Mouse (Mus musculus): ENCODE measurements at regions not wholly inside any gene's neighbourhood (a gene's known extent, or its start where the extent isn't known, plus 50 kb on each side); places are given as distances from the start of the nearest gene placed in this dataset.
A peak's percentile ranks its signal among the peaks of the same experiment; 100 is the strongest.

DNA sequence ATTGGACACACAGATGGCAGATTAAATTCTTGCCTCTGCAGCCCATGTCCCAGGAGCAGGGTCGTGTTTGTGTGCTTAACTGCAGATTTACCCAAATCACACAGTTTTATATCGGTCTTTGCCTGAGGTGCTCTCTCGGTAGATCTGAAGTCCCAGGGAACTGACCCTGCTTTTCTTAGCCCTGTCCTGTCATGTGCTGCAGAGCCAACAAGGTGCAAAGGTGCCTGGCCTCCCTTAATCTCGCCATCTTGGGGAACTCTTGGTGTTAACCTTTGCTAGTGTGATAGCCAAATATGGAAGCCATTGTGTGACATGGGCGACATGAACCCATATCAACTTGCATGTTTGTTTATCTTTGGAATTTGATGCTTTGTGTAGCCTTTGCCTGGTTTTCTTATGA, 107.1 kb upstream of the Lyplal1 start:
- peaks cover 15% of the 10 kb centered on the region for H3K4me1 ChIP-seq
- H3K27ac ChIP-seq: peak overlapping the region; percentile 58; the same call in 1 of the 2 replicates
- H3K9me3 ChIP-seq: peaks cover 6% of the 10 kb centered on the region
- H3K4me3 ChIP-seq: no peak overlapping the region
- H3K36me3 ChIP-seq (replicated peaks): no peaks in the 10 kb centered on the region
- H3K27me3 ChIP-seq (ENCODE audit: poor library complexity, severe bottlenecking): no peaks in the 10 kb centered on the region
- DNase-seq (ENCODE audit: extremely low spot score, low spot score): no peak
- 73% methylated on average over 5 of the region's 5 CpGs for WGBS

DNA sequence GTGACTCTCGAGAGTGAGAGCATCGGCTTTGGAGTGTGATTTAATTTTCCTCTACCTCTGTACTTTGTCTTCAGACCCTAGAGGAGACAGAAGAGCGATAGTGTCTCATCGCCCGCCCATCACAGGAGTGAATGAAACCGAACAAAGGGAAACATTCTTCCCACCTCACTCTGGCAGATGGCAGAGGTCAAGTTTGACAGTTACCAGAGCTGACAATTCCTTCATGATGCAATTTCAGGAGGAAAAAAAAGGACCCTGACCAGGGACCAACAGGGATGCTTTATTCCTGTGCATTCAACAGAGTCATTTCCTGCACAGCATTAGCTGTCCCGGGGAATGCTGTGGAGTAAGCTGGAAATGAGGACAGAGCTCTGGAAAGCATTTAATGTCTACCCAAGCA, 106.3 kb upstream of the Lyplal1 start:
- 62% methylated on average over 7 of the region's 7 CpGs for WGBS
- H3K27me3 ChIP-seq (ENCODE audit: poor library complexity, severe bottlenecking): no peaks in the 10 kb centered on the region
- no peaks in the 10 kb centered on the region for H3K36me3 ChIP-seq (replicated peaks)
- peak overlapping the region; percentile 57 for H3K27ac ChIP-seq
- peaks cover 15% of the 10 kb centered on the region for H3K4me1 ChIP-seq
- DNase-seq (ENCODE audit: extremely low spot score, low spot score): no peak
- no peak overlapping the region for H3K4me3 ChIP-seq
- H3K9me3 ChIP-seq: peaks cover 6% of the 10 kb centered on the region

DNA sequence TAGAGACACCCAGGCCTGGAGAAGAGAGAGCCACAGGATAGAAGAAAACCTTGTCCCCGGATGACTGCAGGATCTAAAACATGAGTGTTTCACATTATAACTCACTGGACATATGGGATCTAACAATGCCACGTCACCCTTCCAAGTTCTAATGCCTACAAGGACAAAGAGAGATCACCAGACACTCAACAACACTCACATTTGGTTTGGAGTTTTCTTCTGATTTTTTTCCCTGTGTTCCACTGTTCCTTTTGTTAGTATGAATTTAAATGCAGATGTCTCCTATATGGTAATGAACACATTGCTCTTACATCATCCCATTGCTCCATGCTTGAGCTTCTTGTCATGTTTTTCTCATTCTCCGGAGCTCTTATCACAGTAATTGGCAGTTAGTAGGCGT, 101.9 kb upstream of the Lyplal1 start:
- H3K27me3 ChIP-seq (ENCODE audit: poor library complexity, severe bottlenecking): no peaks in the 10 kb centered on the region
- H3K9me3 ChIP-seq: no peaks in the 10 kb centered on the region
- no peak for DNase-seq (ENCODE audit: extremely low spot score, low spot score)
- H3K4me3 ChIP-seq: no peak overlapping the region
- 93% methylated on average over 4 of the region's 4 CpGs for WGBS
- H3K4me1 ChIP-seq: peaks cover 17% of the 10 kb centered on the region
- H3K27ac ChIP-seq: no peak overlapping the region
- no peaks in the 10 kb centered on the region for H3K36me3 ChIP-seq (replicated peaks)

DNA sequence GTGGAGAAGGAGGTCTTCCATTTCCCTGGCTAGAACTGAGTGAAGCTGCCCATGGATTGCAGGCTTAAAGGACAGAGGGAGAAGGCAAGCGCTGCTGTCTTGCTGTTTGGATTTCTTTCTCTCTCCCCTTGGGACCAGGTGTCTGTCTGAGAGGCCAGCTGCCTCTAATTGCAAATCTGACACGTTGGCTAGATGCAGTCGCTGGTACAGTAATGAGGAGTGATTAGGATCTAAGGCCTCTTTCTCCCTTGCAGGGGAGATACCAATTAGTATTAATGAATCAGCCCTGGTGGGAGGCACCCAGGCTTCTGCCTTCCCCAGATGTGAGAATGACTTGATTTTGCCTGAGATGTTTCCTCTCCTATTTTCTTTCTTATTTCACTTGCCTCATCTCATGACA, 100.1 kb upstream of the Lyplal1 start:
- H3K27ac ChIP-seq: no peak overlapping the region; the same call in 1 of the 2 replicates
- H3K4me1 ChIP-seq: peaks cover 6% of the 10 kb centered on the region; the same call in 1 of the 2 replicates
- H3K27me3 ChIP-seq (ENCODE audit: poor library complexity, severe bottlenecking): no peaks in the 10 kb centered on the region
- no peaks in the 10 kb centered on the region for H3K36me3 ChIP-seq (replicated peaks)
- H3K4me3 ChIP-seq: no peak overlapping the region
- H3K9me3 ChIP-seq: no peaks in the 10 kb centered on the region
- no peak for DNase-seq (ENCODE audit: extremely low spot score, low spot score)
- WGBS: 19% methylated on average over 3 of the region's 3 CpGs

DNA sequence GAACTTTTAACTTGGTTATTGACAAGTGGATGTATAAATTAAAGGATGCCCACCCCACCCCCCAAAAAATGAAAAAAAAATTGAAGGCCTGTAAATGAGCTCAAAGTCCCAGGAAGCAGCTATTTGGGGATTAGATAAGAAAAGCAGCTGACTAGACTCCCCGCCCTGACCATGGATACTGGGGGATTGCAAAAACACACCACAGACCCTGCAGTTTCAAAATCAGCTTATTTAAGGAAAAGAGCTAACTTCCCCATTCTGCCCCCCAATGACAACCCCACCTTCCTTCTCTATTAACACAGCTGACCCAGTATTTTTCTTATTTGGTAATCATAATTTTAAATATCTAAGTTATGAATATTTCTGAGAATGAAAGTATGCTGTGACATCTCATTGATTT, 87.0 kb upstream of the Lyplal1 start:
- DNase-seq (ENCODE audit: extremely low spot score, low spot score): no peak
- WGBS: 90% methylated on average over 1 of the region's 1 CpGs
- Histone ChIP-seq H3K4me1 (no peaks in the 10 kb centered on the region), H3K4me3 (no peak overlapping the region), H3K9me3 (no peaks in the 10 kb centered on the region), H3K27ac (no peak overlapping the region), H3K36me3 (replicated peaks) (no peaks in the 10 kb centered on the region), H3K27me3 (ENCODE audit: poor library complexity, severe bottlenecking) (no peaks in the 10 kb centered on the region)

DNA sequence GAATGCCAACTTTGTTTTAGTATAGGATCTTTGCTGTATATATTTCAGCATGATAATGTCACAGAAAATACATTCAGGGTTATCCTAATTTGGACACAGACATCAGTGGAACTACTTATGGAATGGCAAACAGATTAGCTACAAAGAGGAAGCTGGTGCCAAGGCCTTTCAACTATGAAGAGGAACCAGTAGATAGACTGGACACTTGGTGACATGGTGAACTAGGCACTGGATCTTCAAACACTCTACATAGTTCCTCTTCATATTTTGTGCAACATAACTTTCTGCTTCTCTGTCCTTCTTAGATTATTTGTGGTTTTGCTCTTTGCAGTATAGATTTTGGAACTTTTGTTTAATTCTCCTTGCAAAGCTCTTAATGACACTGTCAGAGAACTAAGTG, 85.4 kb upstream of the Lyplal1 start:
- no peak overlapping the region for H3K27ac ChIP-seq
- H3K27me3 ChIP-seq (ENCODE audit: poor library complexity, severe bottlenecking): no peaks in the 10 kb centered on the region
- no peak for DNase-seq (ENCODE audit: extremely low spot score, low spot score)
- H3K4me1 ChIP-seq: no peaks in the 10 kb centered on the region
- no peaks in the 10 kb centered on the region for H3K9me3 ChIP-seq
- H3K4me3 ChIP-seq: no peak overlapping the region
- no peaks in the 10 kb centered on the region for H3K36me3 ChIP-seq (replicated peaks)

DNA sequence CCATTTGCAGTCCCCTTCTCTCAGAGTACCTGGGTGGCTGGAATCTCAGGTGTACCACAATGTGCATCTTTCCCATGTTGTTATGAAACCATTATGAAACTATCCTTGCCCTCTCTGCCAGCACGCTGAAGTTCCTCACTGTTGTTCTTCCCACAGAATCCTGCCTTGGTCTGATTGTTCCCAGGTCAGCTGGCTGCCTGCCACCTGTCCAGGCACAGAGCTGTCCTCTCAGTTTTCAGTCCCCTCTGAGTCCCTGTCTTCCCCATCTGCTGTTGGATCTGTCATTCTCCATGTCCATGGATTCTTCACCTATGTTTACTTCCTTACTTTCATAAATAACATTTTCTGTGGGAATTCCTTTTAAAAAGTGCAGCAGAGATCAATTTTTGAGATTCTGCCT, 81.3 kb upstream of the Lyplal1 start:
- H3K9me3 ChIP-seq: no peaks in the 10 kb centered on the region
- H3K4me1 ChIP-seq: peaks cover 8% of the 10 kb centered on the region
- H3K4me3 ChIP-seq: no peak overlapping the region
- no peak for DNase-seq (ENCODE audit: extremely low spot score, low spot score)
- no peak overlapping the region for H3K27ac ChIP-seq
- H3K36me3 ChIP-seq (replicated peaks): no peaks in the 10 kb centered on the region
- 92% methylated on average over 1 of the region's 1 CpGs for whole genome bisulfite sequencing
- no peaks in the 10 kb centered on the region for H3K27me3 ChIP-seq (ENCODE audit: poor library complexity, severe bottlenecking)

DNA sequence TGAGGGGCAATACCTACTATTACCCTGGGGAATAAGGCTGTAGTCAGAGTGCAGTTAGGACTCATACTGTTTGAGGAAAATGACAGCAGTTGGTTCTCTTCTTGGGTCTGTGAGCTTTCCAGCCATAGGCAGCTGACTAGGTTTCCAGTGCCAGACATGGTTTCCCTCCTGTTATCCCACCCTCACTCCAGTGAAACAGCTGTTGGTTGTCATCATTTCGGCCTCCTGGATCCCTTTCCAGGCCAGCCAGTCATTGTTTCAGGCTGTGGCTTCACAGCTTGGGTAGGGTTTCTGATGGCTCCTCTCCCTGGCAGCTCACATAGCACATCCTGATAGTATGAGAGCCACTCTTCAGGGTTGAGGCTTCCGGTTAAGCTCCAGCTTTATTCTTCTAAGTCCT, 79.9 kb upstream of the Lyplal1 start:
- no peak for DNase-seq (ENCODE audit: extremely low spot score, low spot score)
- H3K27ac ChIP-seq: no peak overlapping the region
- WGBS: 87% methylated on average over 2 of the region's 2 CpGs
- H3K9me3 ChIP-seq: no peaks in the 10 kb centered on the region
- H3K4me3 ChIP-seq: no peak overlapping the region
- no peaks in the 10 kb centered on the region for H3K36me3 ChIP-seq (replicated peaks)
- peaks cover 8% of the 10 kb centered on the region for H3K4me1 ChIP-seq
- no peaks in the 10 kb centered on the region for H3K27me3 ChIP-seq (ENCODE audit: poor library complexity, severe bottlenecking)

DNA sequence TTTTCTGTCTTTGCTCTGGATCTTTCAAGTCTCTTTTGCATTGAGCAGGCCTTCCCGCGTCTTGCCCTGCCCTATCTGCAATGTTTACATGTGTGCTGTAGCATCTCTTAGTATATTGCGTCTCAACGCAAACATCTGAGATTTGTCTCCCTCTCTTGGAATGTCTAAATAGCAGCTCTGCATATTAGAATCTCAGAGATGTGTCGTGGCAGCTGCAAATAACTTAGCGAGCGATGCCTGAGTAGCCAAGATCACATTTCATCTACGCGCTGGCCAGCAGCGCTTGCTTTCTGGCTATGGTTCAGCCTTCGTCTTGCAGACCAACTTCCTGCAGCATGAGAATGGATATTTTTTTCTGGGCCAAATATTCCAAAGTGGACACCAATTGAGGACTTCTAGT, 72.3 kb upstream of the Lyplal1 start:
- peaks cover 18% of the 10 kb centered on the region for H3K4me1 ChIP-seq
- no peak overlapping the region for H3K27ac ChIP-seq
- H3K27me3 ChIP-seq (ENCODE audit: poor library complexity, severe bottlenecking): no peaks in the 10 kb centered on the region
- 91% methylated on average over 11 of the region's 11 CpGs for WGBS
- H3K36me3 ChIP-seq (replicated peaks): no peaks in the 10 kb centered on the region
- no peak for DNase-seq (ENCODE audit: extremely low spot score, low spot score)
- H3K4me3 ChIP-seq: no peak overlapping the region
- no peaks in the 10 kb centered on the region for H3K9me3 ChIP-seq

DNA sequence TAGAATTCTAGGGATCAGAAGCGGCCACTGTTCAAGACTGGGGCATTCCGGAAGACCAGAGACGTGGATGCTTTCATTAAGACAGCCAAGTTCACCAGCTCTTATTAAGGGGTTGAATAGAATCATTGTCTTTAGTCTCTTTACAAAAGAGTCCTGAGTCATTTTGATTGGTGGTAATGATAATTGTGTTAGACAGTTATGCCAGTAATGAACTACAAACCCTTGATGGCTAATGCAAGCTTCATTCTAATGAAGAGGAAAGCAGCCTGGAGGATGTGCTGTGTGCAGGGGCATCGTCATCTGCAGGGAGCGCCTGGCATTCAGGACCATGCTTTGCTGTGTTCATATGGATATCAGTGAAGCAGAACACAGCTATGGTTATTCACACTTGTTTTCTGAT, 70.3 kb upstream of the Lyplal1 start:
- Histone ChIP-seq H3K27ac (peak overlapping the region; percentile 6; the same call in 1 of the 2 replicates), H3K36me3 (replicated peaks) (no peaks in the 10 kb centered on the region), H3K4me1 (peaks cover 33% of the 10 kb centered on the region), H3K9me3 (no peaks in the 10 kb centered on the region), H3K27me3 (ENCODE audit: poor library complexity, severe bottlenecking) (no peaks in the 10 kb centered on the region), H3K4me3 (no peak overlapping the region)
- no peak for DNase-seq (ENCODE audit: extremely low spot score, low spot score)
- WGBS: 83% methylated on average over 5 of the region's 5 CpGs

DNA sequence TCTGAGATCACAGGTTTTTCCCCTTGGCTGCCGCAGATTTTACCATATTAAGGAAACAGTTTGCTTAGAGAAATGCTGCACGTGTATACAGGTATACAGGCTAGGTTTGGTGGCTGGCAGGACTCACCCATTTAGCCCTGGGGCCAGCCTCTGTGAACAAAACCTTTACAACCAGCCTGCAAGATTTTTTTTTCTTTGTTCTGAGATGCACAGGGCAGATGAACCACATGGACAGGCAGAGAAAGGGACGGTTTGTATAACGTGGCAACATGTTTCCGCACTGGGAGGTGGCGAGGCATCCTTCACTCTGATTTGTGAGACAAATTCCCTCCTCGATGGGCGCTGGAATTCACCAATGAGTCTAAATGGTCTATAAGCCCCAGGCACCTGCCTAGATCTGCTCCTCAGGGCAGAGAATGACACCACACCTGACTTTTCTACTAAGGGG, 66.1 kb upstream of the Lyplal1 start:
- 86% methylated on average over 8 of the region's 8 CpGs for WGBS
- no peaks in the 10 kb centered on the region for H3K9me3 ChIP-seq
- peak overlapping the region; percentile 69; the same call in 1 of the 2 replicates for H3K27ac ChIP-seq
- no peaks in the 10 kb centered on the region for H3K27me3 ChIP-seq (ENCODE audit: poor library complexity, severe bottlenecking)
- DNase-seq (ENCODE audit: extremely low spot score, low spot score): no peak
- H3K4me3 ChIP-seq: no peak overlapping the region
- no peaks in the 10 kb centered on the region for H3K36me3 ChIP-seq (replicated peaks)
- peaks cover 32% of the 10 kb centered on the region for H3K4me1 ChIP-seq

DNA sequence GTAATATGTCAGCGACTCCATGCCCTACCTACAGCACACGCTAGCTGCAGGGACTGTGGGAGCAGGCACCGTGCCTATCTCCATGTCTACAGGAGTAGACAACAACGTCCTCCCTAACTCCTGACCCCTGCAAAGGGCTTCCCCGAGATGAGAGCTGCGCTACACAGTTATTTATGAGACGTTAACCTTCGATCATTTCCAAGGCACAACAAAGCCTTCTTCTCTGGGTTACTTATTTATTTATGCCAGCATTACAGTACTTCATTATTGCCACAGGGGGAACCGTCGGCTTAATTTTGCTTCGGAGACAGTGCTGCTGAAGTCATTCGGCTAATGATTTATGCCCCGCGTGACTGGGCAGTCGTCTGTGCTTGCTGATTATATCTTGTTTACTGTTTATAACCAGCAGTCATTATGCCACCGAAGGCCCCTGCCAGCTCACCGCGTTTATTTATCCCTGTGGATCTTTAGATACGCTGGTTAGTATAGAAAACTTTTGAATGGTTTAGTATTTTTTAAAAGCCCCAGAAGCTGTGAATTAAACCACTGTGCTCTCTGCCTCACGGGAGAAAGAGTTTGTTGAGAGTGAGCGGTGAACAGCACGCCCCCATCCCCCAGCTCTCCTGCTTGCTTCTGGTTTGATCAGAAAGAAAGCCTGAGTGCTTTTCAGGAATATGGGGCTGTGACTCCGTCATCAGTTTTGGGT, 65.5 kb upstream of the Lyplal1 start:
- 68% methylated on average over 23 of the region's 23 CpGs for WGBS
- H3K27ac ChIP-seq: peak overlapping the region; percentile 69; the same call in 1 of the 2 replicates
- H3K27me3 ChIP-seq (ENCODE audit: poor library complexity, severe bottlenecking): no peaks in the 10 kb centered on the region
- H3K4me3 ChIP-seq: no peak overlapping the region
- no peaks in the 10 kb centered on the region for H3K36me3 ChIP-seq (replicated peaks)
- peaks cover 27% of the 10 kb centered on the region for H3K4me1 ChIP-seq
- no peaks in the 10 kb centered on the region for H3K9me3 ChIP-seq
- DNase-seq (ENCODE audit: extremely low spot score, low spot score): peak; percentile 24

DNA sequence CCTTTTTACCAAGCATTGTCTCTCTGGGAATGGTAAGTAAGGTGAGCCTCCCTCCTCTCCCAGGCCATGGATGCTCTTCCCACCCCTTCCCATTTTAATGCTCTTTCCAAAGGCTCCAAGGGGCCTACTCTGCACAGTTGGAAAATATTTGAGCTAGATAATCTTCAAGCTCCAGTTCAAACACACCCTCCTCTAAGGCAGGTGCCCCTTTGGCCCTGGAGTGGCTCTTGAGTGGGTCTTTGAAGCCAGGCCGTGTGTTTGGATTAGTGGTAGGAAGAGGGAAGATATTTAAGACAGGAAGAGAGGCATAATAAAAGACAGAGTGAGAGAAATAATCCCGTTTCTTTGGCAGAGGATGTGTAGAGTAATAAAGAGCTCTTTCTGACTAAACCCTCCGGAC, 59.9 kb upstream of the Lyplal1 start:
- Histone ChIP-seq H3K9me3 (peaks cover 3% of the 10 kb centered on the region; the same call in 1 of the 2 replicates), H3K4me3 (no peak overlapping the region), H3K36me3 (replicated peaks) (no peaks in the 10 kb centered on the region), H3K4me1 (no peaks in the 10 kb centered on the region), H3K27ac (no peak overlapping the region), H3K27me3 (ENCODE audit: poor library complexity, severe bottlenecking) (no peaks in the 10 kb centered on the region)
- no peak for DNase-seq (ENCODE audit: extremely low spot score, low spot score)
- WGBS: 76% methylated on average over 3 of the region's 3 CpGs
